Mouse (Mus musculus) thymus, postnatal 0 days (tissue): ENCODE results near the gene Nms. TPM values are rescaled to one million over a fixed set of nuclear protein-coding genes. Genes with fewer than 3 reads are reported as not detected.

ENCODE experiments used
- DNase-seq: peaks from one replicate; pipeline ENCODE4 v3.0.0-alpha.2; 2015; ENCODE audit warnings: low spot score
- polyA plus RNA-seq: library from polyadenylated mRNA; unstranded; fragments of >200 nt; fragmentation: Nextera tagmentation; extraction: Ambion mirVana; gene quantifications from 2 replicates; pipeline ENCODE4 v1.2.1, GENCODE M21; 2015

Gene Nms
- 0.86 and 0.88 TPM in 2 replicates for polyA plus RNA-seq

- no peak for DNase-seq
Measured at GRCm38 (mm10) chr1:38938849-38939248, at the start of gene Nms. TSS of gene Nms (plus strand) at chr1:38939149.

- DNase-seq, result no peak
Measured at GRCm38 (mm10) chr1:38891444-38891843, 47.5 kb upstream of the Nms start.

GRCm38 (mm10) chr1:38893081-38893480 lies 45.9 kb upstream of the Nms start:
- DNase-seq, result no peak

GRCm38 (mm10) chr1:38897431-38898248 lies 41.3 kb upstream of the Nms start, which contains the start of gene Chst10:
TSS of gene Chst10 (minus strand) at chr1:38898161.
- DNase-seq, result peak; percentile 96

GRCm38 (mm10) chr1:38902571-38902970 lies 36.4 kb upstream of the Nms start:
- DNase-seq, result no peak

GRCm38 (mm10) chr1:38903985-38904384 lies 35.0 kb upstream of the Nms start:
- no peak for DNase-seq

- no peak for DNase-seq
Measured at GRCm38 (mm10) chr1:38928996-38929395, 10.0 kb upstream of the Nms start.

- DNase-seq, result no peak
Measured at GRCm38 (mm10) chr1:38929468-38929867, 9.5 kb upstream of the Nms start.

GRCm38 (mm10) chr1:38930767-38931166 lies 8.2 kb upstream of the Nms start:
- no peak for DNase-seq

- DNase-seq, result peak; percentile 43
Measured at GRCm38 (mm10) chr1:38934668-38935067, 4.3 kb upstream of the Nms start.

GRCm38 (mm10) chr1:38936780-38937179 lies 2.2 kb upstream of the Nms start:
- DNase-seq, result peak; percentile 70

GRCm38 (mm10) chr1:38939608-38940007 lies 659 bp downstream of the Nms start:
- DNase-seq, result peak; percentile 10

GRCm38 (mm10) chr1:38956457-38956856 lies 17.5 kb downstream of the Nms start:
- no peak for DNase-seq

- no peak for DNase-seq
Measured at GRCm38 (mm10) chr1:38969116-38969515, 30.2 kb downstream of the Nms start.

- DNase-seq, result no peak
Measured at GRCm38 (mm10) chr1:38971712-38972111, 32.8 kb downstream of the Nms start.

- DNase-seq, result no peak
Measured at GRCm38 (mm10) chr1:38972986-38973592, 34.1 kb downstream of the Nms start.

- no peak for DNase-seq
Measured at GRCm38 (mm10) chr1:38979953-38980352, 41.0 kb downstream of the Nms start.

- no peak for DNase-seq
Measured at GRCm38 (mm10) chr1:38983870-38984269, 44.9 kb downstream of the Nms start.

- no peak for DNase-seq
Measured at GRCm38 (mm10) chr1:38985308-38985707, 46.4 kb downstream of the Nms start, which contains the start of gene Pdcl3. TSS of gene Pdcl3 (plus strand) at chr1:38985608.

- DNase-seq, result peak; percentile 95
Measured at GRCm38 (mm10) chr1:38987080-38987864, 48.3 kb downstream of the Nms start.

- DNase-seq, result no peak
Measured at GRCm38 (mm10) chr1:38987865-38988211, 48.9 kb downstream of the Nms start.

- no peak for DNase-seq
Measured at GRCm38 (mm10) chr1:38988357-38988756, 49.4 kb downstream of the Nms start.
